10 mouse cellular contexts compared by ENCODE assay signal in genomic region chr6:34304675-34305241, GRCm38 (mm10). TPM values are rescaled to one million over a fixed set of nuclear protein-coding genes. Genes with fewer than 3 reads are reported as not detected.
DNase-seq lines count a peak whose midpoint lies in the region; ATAC-seq lines count a peak whose summit lies in the region.
"Had no signal": no experiment of that assay in that cellular context is flagged by ENCODE, and none has a peak within 500 bp of the region (broad histone marks: within the 10 kb centered on the region; RNA-seq: fewer than 3 reads in every experiment).

No protein-coding gene starts in this region.

- DNase-seq in heart, adult 18-20 months: peak; percentile 67 to 71
- peak; percentile 75 for DNase-seq in adrenal gland, postnatal 10 days
- peak; percentile 44 to 49 for DNase-seq in heart, postnatal 36 days
- peak; percentile 22 to 58 for DNase-seq in lung, postnatal 4 days
- no peak for DNase-seq in cerebellum, postnatal 36 days
- DNase-seq in thymus, postnatal 4 days: no peak
- DNase-seq: liver, embryonic 13.5 days had no signal

- WGBS in heart, embryonic 12.5 days: 58% methylated on average over 10 of the region's 10 CpGs
- WGBS in forebrain, embryonic 16.5 days: 86% methylated on average over 10 of the region's 10 CpGs

- no peak overlapping the region for H3K4me3 ChIP-seq in heart, embryonic 12.5 days
- H3K4me3 ChIP-seq in forebrain, embryonic 16.5 days (replicated peaks; ENCODE audit: low read length): no peak overlapping the region
- H3K4me3 ChIP-seq: liver, embryonic 13.5 days had no signal

- H3K4me1 ChIP-seq in heart, embryonic 12.5 days (replicated peaks): peaks cover 14% of the 10 kb centered on the region
- H3K4me1 ChIP-seq in forebrain, embryonic 16.5 days (replicated peaks; ENCODE audit: control insufficient read depth, insufficient read depth, low read length): no peaks in the 10 kb centered on the region

- no peaks in the 10 kb centered on the region for H3K27me3 ChIP-seq in heart, embryonic 12.5 days (replicated peaks)
- H3K27me3 ChIP-seq in forebrain, embryonic 16.5 days (replicated peaks; ENCODE audit: control insufficient read depth, insufficient read depth, low read length): no peaks in the 10 kb centered on the region
- H3K27me3 ChIP-seq: CH12.LX; liver, embryonic 13.5 days had no signal

- H3K9ac ChIP-seq in heart, embryonic 12.5 days: no peak overlapping the region
- H3K9ac ChIP-seq in forebrain, embryonic 16.5 days (replicated peaks; ENCODE audit: low read depth, low read length): no peak overlapping the region
- H3K9ac ChIP-seq: liver, embryonic 13.5 days had no signal

- peaks cover 54% of the 10 kb centered on the region for H3K36me3 ChIP-seq in heart, embryonic 12.5 days
- H3K36me3 ChIP-seq in forebrain, embryonic 16.5 days (ENCODE audit: control insufficient read depth, insufficient read depth): peaks cover 3% of the 10 kb centered on the region; the same call in 1 of the 2 replicates

- H3K27ac ChIP-seq in heart, embryonic 12.5 days (ENCODE audit: poor library complexity, severe bottlenecking): no peak overlapping the region; the same call in 1 of the 2 replicates
- H3K27ac ChIP-seq in forebrain, embryonic 16.5 days (ENCODE audit: low read length): no peak overlapping the region
- H3K27ac ChIP-seq: liver, embryonic 13.5 days had no signal

- no peak overlapping the region for H3K4me2 ChIP-seq in heart, embryonic 12.5 days
- no peak overlapping the region for H3K4me2 ChIP-seq in forebrain, embryonic 16.5 days (ENCODE audit: low read length)
- H3K4me2 ChIP-seq: liver, embryonic 13.5 days had no signal

- H3K9me3 ChIP-seq in heart, embryonic 12.5 days (replicated peaks): no peaks in the 10 kb centered on the region
- H3K9me3 ChIP-seq in forebrain, embryonic 16.5 days (ENCODE audit: control insufficient read depth, low read length): no peaks in the 10 kb centered on the region
- H3K9me3 ChIP-seq: liver, embryonic 13.5 days had no signal

- intact Hi-C loops in heart, postnatal 36 days (cut with DNase I): no loop called here

- ATAC-seq in heart, embryonic 12.5 days (ENCODE audit: insufficient number of reproducible peaks, low FRiP score): no peak
- no peak for ATAC-seq in forebrain, embryonic 16.5 days

RNA-seq across cellular contexts. Expression of gene Akr1b3, which starts 12.5 kb away (rescaled TPM):
- 100 to 1,000 TPM; 275 to 331 TPM for total RNA-seq in heart, adult 18-20 months (2021)
- polyA plus RNA-seq in heart, embryonic 12.5 days (2016; fragmentation: Nextera tagmentation; extraction: Ambion mirVana): 176 and 177 TPM in 2 replicates
- 100 to 1,000 TPM; 136 to 140 TPM for total RNA-seq in adrenal gland, postnatal 10 days (2021)
- 100 to 1,000 TPM; 270 to 302 TPM for total RNA-seq in heart, postnatal 36 days (2021)
- 80.7 and 91.3 TPM in 2 replicates for polyA plus RNA-seq in forebrain, embryonic 16.5 days (2015; fragmentation: Nextera tagmentation; extraction: Ambion mirVana)

RNA-seq across cellular contexts. Expression of gene Akr1b8, which starts 49.2 kb away (rescaled TPM):
- 1 to 10 TPM; 3.1 to 5.0 TPM for total RNA-seq in heart, adult 18-20 months (2021)
- polyA plus RNA-seq in heart, embryonic 12.5 days (2016; fragmentation: Nextera tagmentation; extraction: Ambion mirVana): 15.3 and 16.0 TPM in 2 replicates
- 100 to 1,000 TPM in 1 of 2 experiments, 10 to 100 TPM in 1; 53.8 to 120 TPM for total RNA-seq in adrenal gland, postnatal 10 days (2021)
- 1 to 10 TPM; 3.3 to 3.8 TPM for total RNA-seq in heart, postnatal 36 days (2021)
- 1.7 and 2.2 TPM in 2 replicates for polyA plus RNA-seq in forebrain, embryonic 16.5 days (2015; fragmentation: Nextera tagmentation; extraction: Ambion mirVana)

Comparison
In these comparisons a context has a peak if more than half of its experiments do, and no peak if none do; other contexts are left out.
1. DNase-seq: peak in heart, adult 18-20 months (2 of 2), adrenal gland, postnatal 10 days (single experiment), heart, postnatal 36 days (2 of 2) and lung, postnatal 4 days (2 of 2); none in cerebellum, postnatal 36 days (0 of 2) and thymus, postnatal 4 days (single experiment).
2. RNA of gene Akr1b8, which starts 49.2 kb away (total RNA-seq): 53.8 to 120 TPM in adrenal gland, postnatal 10 days; 3.1 to 5.0 TPM in heart, adult 18-20 months and 3.3 to 3.8 TPM in heart, postnatal 36 days; every median in the first group is over 4 times any median in the second.